Mouse (Mus musculus) lung, embryonic 15.5 days (tissue): ENCODE measurements around the gene Tmem230. TPM values are rescaled to one million over a fixed set of nuclear protein-coding genes. Genes with fewer than 3 reads are reported as not detected.
"Not testable (repeated sequence)": the region's sequence is repeated elsewhere in the genome, so short reads cannot be mapped to it uniquely, and the experiment has no call there.

Experiments
- ATAC-seq: fragments of 200-750 bp; cut with Nextera tagmentation; 2 replicates; pipeline ENCODE4 v1.8.0; 2017; ENCODE audit warnings: moderate number of reproducible peaks, borderline replicate concordance; ENCODE audit not compliant: low FRiP score, low TSS enrichment; ENCODE audit errors: extremely low read depth
- H3K27ac ChIP-seq: fragments of 300-500 bp; sonication (generic); 2 replicates; pipeline ENCODE4 v1.5.1; 2015; ENCODE audit warnings: moderate library complexity, mild to moderate bottlenecking, inconsistent platforms
- H3K27me3 ChIP-seq: fragments of 300-500 bp; sonication (generic); 2 replicates; pipeline ENCODE4 v1.6.1; 2015; ENCODE audit warnings: inconsistent platforms
- H3K36me3 ChIP-seq: fragments of 300-500 bp; sonication (generic); 2 replicates; pipeline ENCODE4 v1.6.1; 2015; ENCODE audit warnings: inconsistent platforms
- H3K4me1 ChIP-seq: fragments of 300-500 bp; sonication (generic); 2 replicates; pipeline ENCODE4 v1.6.1; 2015; ENCODE audit warnings: inconsistent platforms
- H3K4me2 ChIP-seq: fragments of 300-500 bp; sonication (generic); 2 replicates; pipeline ENCODE4 v1.6.1; 2015; ENCODE audit warnings: inconsistent platforms, mild to moderate bottlenecking, moderate library complexity
- H3K4me3 ChIP-seq: fragments of 300-500 bp; sonication (generic); 2 replicates; pipeline ENCODE4 v1.5.1; 2015; ENCODE audit warnings: mild to moderate bottlenecking, inconsistent platforms
- H3K9ac ChIP-seq: fragments of 300-500 bp; sonication (generic); 2 replicates; pipeline ENCODE4 v1.6.1; 2015; ENCODE audit warnings: inconsistent platforms
- H3K9me3 ChIP-seq: fragments of 300-500 bp; sonication (generic); 2 replicates; pipeline ENCODE4 v1.6.1; 2016; ENCODE audit warnings: inconsistent platforms
- WGBS: fragments of 180-500 bp; shearing (Covaris S2); methylation state at CpG from one replicate; pipeline ENCODE4 v1.1.7; 2015; 5-methylcytosine and 5-hydroxymethylcytosine counted together
- polyA plus RNA-seq: library from polyadenylated mRNA; unstranded; fragments of >200 nt; fragmentation: Nextera tagmentation; extraction: Ambion mirVana; gene quantifications from 2 replicates; pipeline ENCODE4 v1.2.1, GENCODE M21; 2015

The Tmem230 gene
- 43.6 and 46.2 TPM in 2 replicates for polyA plus RNA-seq

GRCm38 (mm10) chr2:132247539-132248313 is at the start of gene Tmem230:
Gene Tmem230, minus strand, starts transcription at chr2:132247807.
- Histone ChIP-seq H3K4me3 (peak within 1 kb of the TSS; percentile 67), H3K9me3 (no peaks in the 10 kb centered on the region), H3K4me1 (peaks cover 41% of the 10 kb centered on the region), H3K9ac (peak within 1 kb of the TSS; percentile 73), H3K4me2 (peak within 1 kb of the TSS; percentile 84), H3K27ac (peak within 1 kb of the TSS; percentile 86), H3K27me3 (no peaks in the 10 kb centered on the region), H3K36me3 (peaks cover 32% of the 10 kb centered on the region)
- peak; percentile 95 for ATAC-seq
- WGBS: 4% methylated on average over 49 of the region's 50 CpGs

DNA sequence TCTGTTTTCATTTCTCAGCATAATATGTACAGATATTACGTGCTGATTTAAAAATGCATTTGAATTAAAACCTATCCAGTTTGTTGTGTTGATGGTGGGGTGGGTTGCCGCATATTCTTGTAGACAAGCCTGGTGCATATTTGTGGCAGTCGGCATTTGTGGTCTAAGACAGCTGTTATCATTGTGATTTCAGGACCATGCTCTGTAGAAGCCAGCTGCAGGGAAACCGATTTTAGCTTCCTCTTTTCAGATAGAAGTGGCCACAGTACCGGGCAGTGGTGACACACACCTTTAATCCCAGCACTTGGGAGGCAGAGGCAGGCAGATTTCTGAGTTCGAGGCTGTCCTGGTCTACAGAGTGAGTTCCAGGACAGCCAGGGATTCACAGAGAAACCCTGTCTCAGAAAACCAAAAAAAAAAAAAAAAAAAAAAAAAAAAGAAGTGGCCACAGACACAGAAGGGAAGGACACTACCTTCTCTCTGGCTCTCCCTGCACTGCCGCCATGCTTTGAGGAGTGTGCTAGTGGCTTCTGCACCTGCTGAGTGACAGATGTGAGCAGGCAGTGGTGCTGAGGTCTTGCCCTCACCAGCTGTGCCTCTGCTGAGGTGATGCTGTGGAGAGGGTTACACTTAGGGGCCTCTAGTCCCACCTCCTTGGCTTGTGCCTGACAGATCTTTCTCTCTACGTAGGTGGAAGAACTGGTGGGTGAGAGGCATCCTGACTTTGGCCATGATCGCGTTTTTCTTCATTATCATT is 46.3 kb upstream of the Tmem230 start:
- 90% methylated on average over 10 of the region's 10 CpGs for WGBS
- H3K27ac ChIP-seq: no peak overlapping the region
- H3K9me3 ChIP-seq: no peaks in the 10 kb centered on the region
- H3K36me3 ChIP-seq: peaks cover 16% of the 10 kb centered on the region; the same call in 1 of the 2 replicates
- H3K4me3 ChIP-seq: no peak overlapping the region
- no peak for ATAC-seq
- no peaks in the 10 kb centered on the region for H3K27me3 ChIP-seq
- no peak overlapping the region for H3K4me2 ChIP-seq
- H3K4me1 ChIP-seq: 0 out of 2 replicates have a peak, but pooled peaks cover 15% of the 10 kb centered on the region
- no peak overlapping the region for H3K9ac ChIP-seq

DNA sequence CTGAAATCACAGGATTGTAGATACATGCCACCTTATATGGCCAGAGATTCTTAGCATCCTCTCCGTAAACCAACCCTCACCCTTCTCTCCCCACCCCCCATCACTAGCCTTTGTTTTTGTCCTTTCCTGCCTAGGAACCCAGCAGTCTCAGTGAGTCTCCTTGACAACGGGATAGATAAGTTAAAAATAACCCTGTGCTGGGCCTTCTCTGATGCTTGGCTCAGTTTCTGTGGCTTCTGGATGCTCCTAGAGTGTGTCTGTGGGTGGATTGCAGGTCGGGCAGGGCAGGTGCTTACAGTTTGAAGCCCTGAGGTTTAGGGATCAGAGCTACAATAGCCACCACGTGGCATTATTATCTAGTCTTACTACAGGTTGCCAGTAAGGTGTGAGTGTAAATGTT is 44.5 kb upstream of the Tmem230 start:
- Histone ChIP-seq H3K9me3 (no peaks in the 10 kb centered on the region), H3K4me1 (0 out of 2 replicates have a peak, but pooled peaks cover 15% of the 10 kb centered on the region), H3K9ac (no peak overlapping the region), H3K27me3 (no peaks in the 10 kb centered on the region), H3K27ac (no peak overlapping the region), H3K4me2 (no peak overlapping the region), H3K36me3 (peaks cover 9% of the 10 kb centered on the region; the same call in 1 of the 2 replicates), H3K4me3 (no peak overlapping the region)
- WGBS: 27% methylated on average over 4 of the region's 4 CpGs
- ATAC-seq: no peak

DNA sequence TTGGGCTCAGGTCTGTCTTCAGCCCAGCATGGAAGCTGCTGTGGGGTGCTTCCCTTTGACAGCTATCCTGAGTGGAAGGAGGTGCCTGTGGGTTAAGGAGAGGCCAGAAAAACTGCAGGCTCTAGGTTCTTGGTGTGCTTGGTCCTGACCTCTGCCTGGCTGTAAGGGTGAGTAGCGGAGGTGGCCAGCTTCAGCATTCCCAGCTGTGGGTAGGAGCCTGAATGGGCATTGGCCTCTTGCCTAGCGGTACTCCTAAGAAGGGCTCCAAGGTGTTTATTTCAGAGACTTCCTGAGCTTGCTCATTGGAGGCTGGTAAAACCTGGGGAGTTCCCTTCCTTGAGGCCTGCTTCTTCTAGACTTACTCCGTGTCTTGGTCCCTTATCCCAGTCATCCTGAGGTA is 43.7 kb upstream of the Tmem230 start:
- 0 out of 2 replicates have a peak overlapping the region, but pooled peaks have one; percentile 24 for H3K27ac ChIP-seq
- ATAC-seq: no peak; the same call in 1 of the 2 replicates
- peaks cover 9% of the 10 kb centered on the region; the same call in 1 of the 2 replicates for H3K36me3 ChIP-seq
- H3K27me3 ChIP-seq: no peaks in the 10 kb centered on the region
- WGBS: 64% methylated on average over 3 of the region's 3 CpGs
- H3K4me1 ChIP-seq: 0 out of 2 replicates have a peak, but pooled peaks cover 16% of the 10 kb centered on the region
- no peak overlapping the region for H3K4me3 ChIP-seq
- no peak overlapping the region for H3K4me2 ChIP-seq
- no peak overlapping the region for H3K9ac ChIP-seq
- no peaks in the 10 kb centered on the region for H3K9me3 ChIP-seq

DNA sequence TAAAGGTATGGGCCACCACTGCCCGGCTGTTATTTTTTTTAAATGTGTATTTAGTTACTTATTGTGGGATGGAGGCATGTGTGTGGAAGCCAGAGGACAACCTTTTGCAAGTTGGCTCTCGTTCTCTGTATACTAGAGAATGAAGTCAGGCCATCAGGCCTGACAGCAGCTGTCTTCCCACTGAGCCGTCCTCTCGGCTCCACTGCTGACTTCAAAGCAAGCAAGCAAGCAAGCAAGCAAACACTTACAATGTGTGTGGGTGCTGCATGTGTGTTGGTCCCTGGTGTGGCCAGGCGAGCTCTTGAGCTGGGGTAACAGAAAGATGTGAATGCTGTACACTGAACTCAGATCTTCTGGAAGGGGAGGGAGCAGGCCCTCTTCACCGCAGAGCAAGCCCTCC is 43.2 kb upstream of the Tmem230 start:
- H3K36me3 ChIP-seq: peaks cover 9% of the 10 kb centered on the region; the same call in 1 of the 2 replicates
- no peak for ATAC-seq
- 68% methylated on average over 6 of the region's 6 CpGs for WGBS
- 0 out of 2 replicates have a peak overlapping the region, but pooled peaks have one; percentile 24 for H3K27ac ChIP-seq
- no peaks in the 10 kb centered on the region for H3K9me3 ChIP-seq
- 0 out of 2 replicates have a peak, but pooled peaks cover 17% of the 10 kb centered on the region for H3K4me1 ChIP-seq
- H3K4me3 ChIP-seq: no peak overlapping the region
- no peak overlapping the region for H3K9ac ChIP-seq
- no peaks in the 10 kb centered on the region for H3K27me3 ChIP-seq
- no peak overlapping the region for H3K4me2 ChIP-seq

DNA sequence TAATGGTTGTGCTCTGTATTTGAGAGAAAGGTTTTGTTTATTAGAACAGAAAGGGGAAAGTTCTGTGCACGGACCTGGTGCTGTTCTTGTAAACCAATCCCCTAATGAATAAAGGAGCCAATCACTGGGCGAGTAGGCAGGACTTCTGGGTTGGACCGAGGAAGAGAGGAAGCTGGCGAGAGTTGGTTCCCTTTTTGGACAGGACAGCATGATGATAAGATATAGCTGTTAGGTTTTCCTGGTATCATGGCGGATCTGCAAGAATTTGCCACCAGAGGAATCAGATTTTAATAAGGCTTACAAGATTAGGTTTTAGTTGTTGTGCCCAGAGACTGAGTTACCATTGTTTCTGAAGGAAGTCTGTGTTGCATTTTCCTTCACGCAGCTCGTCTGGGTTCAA is 41.6 kb upstream of the Tmem230 start:
- not testable (repeated sequence) for H3K9ac ChIP-seq, H3K36me3 ChIP-seq, H3K27ac ChIP-seq, H3K27me3 ChIP-seq, H3K9me3 ChIP-seq, H3K4me3 ChIP-seq, ATAC-seq, H3K4me2 ChIP-seq
- WGBS: 61% methylated on average over 5 of the region's 7 CpGs
- peaks cover 31% of the 10 kb centered on the region for H3K4me1 ChIP-seq

DNA sequence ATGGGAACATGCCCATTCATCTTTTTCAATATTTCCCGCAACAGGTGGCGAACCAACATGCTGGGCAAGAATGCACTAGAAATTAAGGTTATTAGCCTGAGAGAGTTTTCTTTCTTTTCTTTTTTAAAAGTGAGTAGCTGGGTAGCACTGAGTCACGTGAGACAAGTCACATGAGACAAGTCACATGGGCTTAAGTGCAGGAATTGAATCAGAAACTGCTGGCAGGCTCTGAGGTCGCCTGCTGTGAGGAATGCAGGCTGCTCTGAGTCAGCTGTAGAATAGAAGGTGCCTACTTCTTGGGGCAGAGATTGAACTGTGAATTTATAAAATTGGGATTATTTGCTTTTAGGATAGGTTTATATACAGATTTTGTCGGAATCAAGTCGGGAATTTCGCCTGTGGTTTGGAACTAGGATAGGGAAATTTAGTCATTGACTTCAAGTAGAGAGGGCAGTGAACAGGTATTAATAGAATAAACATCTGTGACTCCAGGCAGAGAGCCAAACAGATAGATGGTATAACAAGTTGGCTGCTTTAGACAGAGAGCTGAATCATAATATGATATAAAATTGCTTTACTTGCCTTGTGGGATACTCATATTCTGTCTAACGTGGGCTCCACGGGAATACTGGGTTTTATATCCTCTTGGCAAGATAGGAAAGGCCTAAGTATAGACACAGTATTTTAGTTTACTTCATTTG is 38.9 kb upstream of the Tmem230 start:
- peaks cover 50% of the 10 kb centered on the region for H3K4me1 ChIP-seq
- no peak overlapping the region for H3K27ac ChIP-seq
- no peaks in the 10 kb centered on the region for H3K36me3 ChIP-seq
- H3K9me3 ChIP-seq: no peaks in the 10 kb centered on the region
- H3K27me3 ChIP-seq: no peaks in the 10 kb centered on the region
- no peak for ATAC-seq
- no peak overlapping the region for H3K4me3 ChIP-seq
- H3K4me2 ChIP-seq: no peak overlapping the region
- WGBS: 81% methylated on average over 9 of the region's 9 CpGs
- H3K9ac ChIP-seq: no peak overlapping the region

GRCm38 (mm10) chr2:132285722-132286121 is 38.1 kb upstream of the Tmem230 start:
- H3K4me3 ChIP-seq, H3K36me3 ChIP-seq, H3K9ac ChIP-seq, ATAC-seq, H3K9me3 ChIP-seq, H3K4me2 ChIP-seq, H3K27me3 ChIP-seq: not testable (repeated sequence)
- Histone ChIP-seq H3K27ac (peak overlapping the region; percentile 80), H3K4me1 (peaks cover 45% of the 10 kb centered on the region)
- WGBS: 89% methylated on average over 5 of the region's 5 CpGs

GRCm38 (mm10) chr2:132284492-132285139 is 37.0 kb upstream of the Tmem230 start:
- H3K4me1 ChIP-seq: peaks cover 46% of the 10 kb centered on the region
- H3K4me2 ChIP-seq: peak overlapping the region; percentile 4; the same call in 1 of the 2 replicates
- 46% methylated on average over 12 of the region's 12 CpGs for WGBS
- H3K36me3 ChIP-seq: no peaks in the 10 kb centered on the region
- peak overlapping the region; percentile 80 for H3K27ac ChIP-seq
- peak; percentile 62; the same call in 1 of the 2 replicates for ATAC-seq
- no peak overlapping the region for H3K4me3 ChIP-seq
- H3K27me3 ChIP-seq: no peaks in the 10 kb centered on the region
- H3K9me3 ChIP-seq: no peaks in the 10 kb centered on the region
- no peak overlapping the region for H3K9ac ChIP-seq

DNA sequence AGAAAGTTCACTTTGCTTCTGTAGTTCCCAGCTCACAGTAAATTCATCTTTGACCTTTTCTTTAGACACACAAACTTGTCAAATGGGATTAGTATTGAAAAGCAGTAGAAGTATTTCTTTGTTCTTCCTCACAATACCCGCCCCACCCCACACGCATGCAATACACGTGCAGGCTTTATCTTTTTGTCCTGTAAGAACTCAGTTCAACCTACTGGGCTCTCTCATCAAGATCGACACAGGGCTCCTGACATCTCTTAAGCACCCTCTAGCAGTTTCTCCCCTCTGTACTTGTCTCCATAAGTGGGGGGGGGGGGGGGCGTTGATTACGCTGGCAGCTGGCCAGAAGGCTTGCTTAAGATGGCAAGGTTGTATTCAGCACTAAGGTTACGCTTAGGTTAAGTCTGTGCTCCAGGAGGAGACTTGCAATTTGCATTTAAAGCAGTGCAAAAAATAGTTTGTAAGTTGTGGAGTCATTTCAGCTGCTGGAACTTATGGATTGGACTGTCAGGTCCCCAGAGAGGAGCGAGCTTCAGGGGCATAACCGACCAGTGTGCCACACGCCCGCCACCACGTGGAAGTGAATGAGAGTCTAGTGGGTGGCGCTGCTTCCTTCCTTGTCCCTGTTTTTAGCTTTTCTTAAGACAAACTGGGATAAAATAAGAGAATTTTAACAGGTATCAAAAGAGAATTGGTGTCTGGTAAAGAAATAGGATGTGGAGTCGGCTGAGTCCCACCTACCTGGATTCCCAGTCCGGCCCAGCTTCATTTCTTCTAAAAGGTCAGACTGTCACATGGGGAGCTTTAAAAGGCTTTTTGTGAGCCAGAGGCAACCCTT is 35.8 kb upstream of the Tmem230 start:
- peak; percentile 55; the same call in 1 of the 2 replicates for ATAC-seq
- Histone ChIP-seq H3K4me3 (no peak overlapping the region), H3K4me1 (peaks cover 50% of the 10 kb centered on the region), H3K9ac (no peak overlapping the region), H3K36me3 (no peaks in the 10 kb centered on the region), H3K4me2 (peak overlapping the region; percentile 20; the same call in 1 of the 2 replicates), H3K27ac (peak overlapping the region; percentile 80), H3K9me3 (no peaks in the 10 kb centered on the region), H3K27me3 (no peaks in the 10 kb centered on the region)
- WGBS: 46% methylated on average over 15 of the region's 15 CpGs
